Mouse (Mus musculus) brain, embryonic 18.5 days (tissue): ENCODE results near the gene Cdh4.

Experiments used
- DNase-seq: peaks from one replicate; pipeline ENCODE4 v3.0.0-alpha.2; 2012; ENCODE audit warnings: low read depth, low spot score

The Cdh4 gene

DNA sequence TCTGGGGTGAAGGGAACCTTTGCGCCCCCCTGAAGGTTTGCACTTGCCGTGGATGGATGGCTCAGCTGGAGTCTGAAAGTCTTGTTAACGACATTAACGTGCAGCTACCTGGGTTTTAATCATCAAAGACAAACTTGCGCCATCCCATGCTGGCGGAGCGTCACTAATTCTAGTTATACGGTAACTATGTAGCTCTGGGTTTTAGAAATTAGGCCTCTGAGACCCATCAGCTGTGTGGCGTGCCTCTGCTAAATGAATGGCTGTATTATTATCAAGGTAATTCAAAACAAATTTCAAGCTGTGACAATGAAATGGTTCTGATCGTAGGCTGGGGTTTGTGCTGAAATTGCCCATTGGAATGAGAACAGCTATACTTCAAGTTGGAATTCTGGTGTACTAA lies 228.5 kb downstream of the Cdh4 start:
- DNase-seq, result no peak

DNA sequence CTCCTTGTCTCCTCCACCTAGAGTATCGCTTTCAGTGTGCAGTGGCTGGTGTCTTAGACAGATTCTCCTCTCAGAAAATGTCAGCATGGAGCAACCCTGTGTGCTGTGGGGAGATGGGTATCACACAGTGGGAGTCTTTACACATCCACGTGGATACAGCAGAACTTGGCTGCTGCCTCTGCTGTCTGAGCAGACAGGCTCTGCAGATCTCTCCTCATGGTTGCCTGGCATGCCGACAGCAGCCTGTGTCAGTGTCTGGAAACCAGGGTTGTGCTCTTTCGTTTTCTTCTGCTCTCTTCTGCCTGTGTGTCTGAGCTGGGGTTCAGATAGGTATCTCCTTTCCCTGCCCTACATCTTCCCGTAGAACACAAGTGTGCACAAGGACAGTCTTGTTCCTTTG lies 237.6 kb downstream of the Cdh4 start:
- DNase-seq, result no peak

DNA sequence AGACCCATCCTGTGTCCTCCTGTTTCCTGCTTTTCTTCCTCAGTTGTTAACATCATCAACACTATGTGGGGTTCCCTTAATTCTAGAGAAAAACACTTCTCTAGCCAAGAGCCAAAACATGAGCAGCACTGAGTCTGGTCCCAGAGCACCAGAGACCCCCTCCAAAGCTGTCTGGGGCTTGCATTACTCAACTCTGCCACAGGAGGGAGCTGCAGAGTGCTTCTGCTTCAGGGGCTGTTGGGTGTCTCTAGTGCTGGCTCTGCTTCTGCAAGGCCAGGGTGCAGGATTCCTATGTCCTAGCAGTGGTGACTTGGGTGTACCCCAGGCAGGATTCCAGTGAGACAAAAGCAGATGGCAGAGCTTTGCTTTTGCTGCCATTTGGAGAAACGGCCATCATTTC lies 239.2 kb downstream of the Cdh4 start:
- no peak for DNase-seq

DNA sequence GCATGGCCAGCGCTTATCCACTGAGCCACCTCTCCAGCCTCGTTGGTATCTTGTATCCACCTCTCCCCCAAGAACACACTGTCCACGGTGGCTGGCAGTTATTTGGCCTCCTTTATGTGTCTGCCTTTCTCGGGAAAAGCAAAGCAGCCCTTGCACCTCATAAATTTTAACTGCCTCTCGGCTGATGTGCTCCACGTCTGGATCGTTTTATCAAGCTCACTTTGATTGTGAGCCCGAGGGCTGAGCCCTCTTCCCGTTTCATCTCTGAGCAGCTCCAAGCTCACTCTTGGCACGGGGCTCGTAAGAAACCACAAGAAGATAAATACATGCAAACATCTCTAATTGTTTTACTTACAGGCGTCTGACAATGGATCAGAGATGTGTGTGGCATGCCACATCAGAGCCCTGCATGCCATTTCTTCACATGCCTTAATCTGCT lies 245.0 kb downstream of the Cdh4 start:
- no peak for DNase-seq

DNA sequence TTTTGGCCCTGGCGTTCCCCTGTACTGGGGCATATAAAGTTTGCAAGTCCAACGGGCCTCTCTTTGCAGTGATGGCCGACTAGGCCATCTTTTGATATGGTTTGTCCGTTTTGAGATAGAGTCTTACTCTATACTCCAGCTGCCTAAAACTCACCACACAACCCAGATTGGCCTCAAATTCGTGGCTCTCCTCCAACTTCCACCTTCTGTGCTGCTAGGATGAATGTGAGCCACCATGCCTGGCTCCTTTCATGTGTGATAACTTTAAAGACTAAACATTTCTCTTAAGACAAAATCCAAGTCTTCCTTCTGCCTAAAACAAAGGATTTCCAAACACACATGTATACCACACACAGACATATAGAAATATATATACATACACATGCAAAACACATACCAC lies 246.7 kb downstream of the Cdh4 start:
- DNase-seq, result peak; percentile 32

DNA sequence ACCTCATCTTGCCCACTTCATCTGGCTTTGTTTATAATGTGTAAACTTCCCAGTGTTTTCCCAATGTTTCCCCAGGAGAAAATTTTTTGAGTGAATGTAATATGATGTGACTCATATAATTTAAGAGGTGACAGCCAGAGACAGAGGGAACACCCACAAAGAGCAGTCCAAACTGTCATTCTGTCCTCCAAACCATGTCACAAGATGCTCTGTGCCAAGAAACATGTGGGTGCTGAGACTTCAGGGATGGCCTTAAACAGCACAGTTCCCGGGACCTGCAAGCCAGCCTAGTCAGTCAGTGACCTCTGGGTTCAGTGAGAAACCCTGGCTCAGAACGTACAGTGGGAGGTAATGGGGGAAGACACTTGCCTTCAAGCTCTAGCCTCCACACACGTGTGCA lies 247.5 kb downstream of the Cdh4 start:
- no peak for DNase-seq

DNA sequence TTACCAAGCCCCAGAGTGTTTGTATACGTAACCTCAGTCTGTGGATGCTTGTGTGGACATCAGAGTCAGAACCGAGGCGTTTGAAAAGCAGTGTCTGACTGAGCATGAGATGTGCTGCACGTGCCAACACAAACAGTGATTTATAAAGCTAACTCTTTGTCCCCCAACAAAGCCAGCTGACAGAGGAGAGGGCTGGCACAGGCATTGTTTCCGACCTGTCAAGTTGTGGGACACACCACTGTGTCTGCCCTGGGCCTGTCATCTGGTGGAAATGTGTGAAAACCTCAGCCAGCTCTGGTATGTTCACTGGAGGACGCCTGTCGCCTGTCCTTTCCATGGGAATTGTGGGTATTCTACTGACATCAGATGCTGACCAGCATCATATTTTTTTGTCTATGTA lies 248.3 kb downstream of the Cdh4 start:
- DNase-seq, result no peak

DNA sequence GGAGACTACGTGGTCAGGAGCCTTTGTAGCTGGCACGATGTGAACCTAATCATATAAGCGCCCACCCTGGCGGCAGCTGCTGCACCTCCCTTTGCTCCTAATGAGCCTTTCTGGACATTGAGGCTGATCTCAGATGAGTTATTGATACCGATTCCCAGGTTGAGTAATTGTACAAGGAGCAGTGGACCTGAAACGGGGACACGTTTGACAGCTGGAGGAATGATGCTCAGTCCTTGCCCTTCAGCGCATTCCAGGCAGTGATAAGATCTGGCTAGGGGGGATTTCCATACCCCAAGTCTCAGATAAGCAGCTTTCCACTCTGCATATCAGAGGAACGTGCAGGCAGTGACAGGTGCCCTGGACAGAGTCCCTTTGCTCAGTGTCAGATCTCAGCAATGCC lies 252.7 kb downstream of the Cdh4 start:
- no peak for DNase-seq

DNA sequence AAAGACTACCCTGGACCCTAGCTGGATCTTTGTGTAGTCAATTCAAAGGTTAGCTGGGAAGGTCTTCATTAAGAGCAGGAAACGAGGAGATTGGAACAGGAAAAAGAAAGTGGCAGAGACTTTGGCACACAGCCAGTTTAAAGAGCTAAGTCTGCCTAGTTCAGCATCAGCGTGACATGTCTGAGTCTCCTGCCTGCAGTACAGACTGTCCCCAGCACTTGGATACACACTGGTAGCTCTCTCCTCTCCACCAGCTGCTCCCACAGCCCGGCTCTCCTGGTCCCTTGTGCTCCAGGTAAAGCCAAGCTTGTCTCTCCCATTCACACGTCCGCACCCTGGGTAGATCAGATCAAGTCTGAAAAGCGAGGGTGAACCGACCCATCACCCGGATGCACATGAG lies 255.4 kb downstream of the Cdh4 start:
- DNase-seq, result no peak

DNA sequence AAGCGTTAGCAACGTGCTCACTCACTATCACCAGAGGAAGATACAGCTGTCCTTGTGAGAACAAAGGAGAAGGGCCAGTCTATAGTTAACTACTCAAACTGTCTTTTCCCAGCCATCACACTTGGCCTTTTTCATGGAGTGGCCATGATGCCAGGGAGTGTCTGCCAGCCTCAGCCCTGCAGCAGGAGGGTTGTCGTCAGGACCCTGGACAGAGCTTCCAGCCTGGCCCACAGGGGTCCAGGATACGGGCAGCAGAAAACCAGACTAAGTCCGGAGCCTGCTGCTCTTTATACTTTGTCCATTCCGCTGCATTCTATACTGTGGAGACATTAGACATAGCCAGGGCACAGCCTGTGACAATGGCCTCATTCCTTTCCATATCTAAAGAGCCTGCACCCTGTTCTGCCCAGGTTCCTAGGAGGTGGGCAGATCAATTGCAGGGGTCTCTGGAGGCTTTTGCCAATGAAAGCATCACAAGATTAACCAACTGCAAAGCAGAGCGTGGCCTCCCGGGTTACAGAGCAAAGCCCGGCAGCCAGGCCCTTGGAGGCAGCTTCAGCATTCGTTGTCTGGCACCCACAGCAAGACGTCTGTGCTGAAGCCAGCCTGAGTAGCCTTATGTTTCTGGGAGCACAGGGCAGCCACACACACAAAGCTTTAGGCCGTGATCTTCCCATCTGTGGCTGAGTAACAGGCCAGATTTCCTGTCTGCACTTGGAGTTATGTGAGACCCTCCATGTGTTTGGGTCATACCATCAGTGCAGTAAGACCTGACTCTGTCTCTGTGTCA lies 256.2 kb downstream of the Cdh4 start:
- no peak for DNase-seq

DNA sequence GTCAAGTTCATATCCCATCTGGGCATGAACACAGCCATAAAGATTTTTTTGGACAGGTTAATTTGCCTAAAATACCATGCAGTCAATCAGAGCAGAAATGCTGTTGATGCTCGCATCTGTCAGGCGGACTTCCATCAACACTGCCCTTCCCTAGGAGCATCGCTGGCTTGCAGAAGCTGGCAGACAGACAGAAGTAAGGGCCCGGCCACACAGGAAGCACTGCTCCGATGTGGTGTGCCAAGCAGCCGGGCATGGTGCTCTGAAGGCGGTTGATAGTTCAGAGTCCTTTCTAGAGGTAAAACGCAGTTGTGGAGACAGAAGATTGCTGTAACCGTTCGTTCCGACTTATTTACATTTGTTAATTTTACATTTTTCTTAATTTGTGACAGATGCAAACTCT lies 262.8 kb downstream of the Cdh4 start:
- no peak for DNase-seq

DNA sequence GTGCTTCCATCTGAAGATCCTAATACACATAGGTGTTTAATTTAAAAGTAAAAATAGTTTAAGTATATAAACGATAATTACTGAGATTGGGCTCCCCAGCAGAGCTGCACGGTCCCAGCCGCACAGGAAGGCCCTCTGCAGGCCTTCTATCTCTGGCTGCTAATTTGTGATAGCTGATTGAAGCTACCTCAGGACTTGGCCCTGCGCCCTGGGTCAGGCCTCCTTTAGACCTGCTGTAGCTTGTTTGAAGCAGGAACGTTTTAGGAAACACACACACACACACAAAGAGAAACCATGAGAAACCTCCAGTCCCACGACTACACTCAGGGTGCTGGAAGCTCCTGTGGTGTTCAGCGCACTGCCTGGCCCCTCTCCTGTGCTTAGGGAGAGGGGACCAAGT lies 263.2 kb downstream of the Cdh4 start:
- DNase-seq, result no peak

DNA sequence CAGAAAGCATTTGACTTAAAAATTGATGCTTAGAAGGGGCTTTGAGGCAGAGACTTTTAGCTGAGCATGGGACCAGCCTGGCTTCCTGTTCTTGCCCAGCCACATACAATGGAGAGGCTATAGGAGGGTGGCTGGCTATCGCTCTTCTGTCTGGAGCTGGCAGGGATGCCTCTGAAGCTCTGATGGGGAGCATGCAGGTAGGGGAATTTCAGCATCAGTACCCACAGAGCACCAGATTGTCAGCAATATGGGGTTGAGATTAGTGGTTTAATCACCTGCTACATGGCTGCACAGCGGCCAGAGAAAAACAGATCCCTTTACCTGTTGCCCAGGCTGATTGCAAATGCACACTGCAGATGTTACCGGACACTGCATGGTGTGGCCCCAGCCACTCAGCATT lies 264.4 kb downstream of the Cdh4 start:
- no peak for DNase-seq

DNA sequence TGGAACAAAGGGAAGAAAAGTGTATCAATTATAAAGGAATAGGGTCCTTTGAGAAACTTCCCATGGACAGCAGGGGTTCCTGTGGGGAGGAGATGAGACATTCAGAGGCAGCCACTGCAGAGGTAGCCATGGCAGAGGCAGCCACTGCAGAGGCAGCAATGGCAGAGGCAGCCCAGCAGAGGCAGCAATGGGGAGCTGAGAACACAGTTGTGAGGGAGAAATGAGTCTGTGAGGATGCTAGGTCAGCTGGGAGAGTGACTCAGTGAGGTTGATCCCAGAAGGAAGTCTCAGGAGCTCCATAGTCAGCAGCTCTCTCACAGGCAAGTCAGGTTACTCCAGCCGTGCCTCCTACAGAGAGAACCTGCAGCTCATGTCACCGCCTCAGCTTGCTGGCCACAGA lies 266.9 kb downstream of the Cdh4 start:
- no peak for DNase-seq

DNA sequence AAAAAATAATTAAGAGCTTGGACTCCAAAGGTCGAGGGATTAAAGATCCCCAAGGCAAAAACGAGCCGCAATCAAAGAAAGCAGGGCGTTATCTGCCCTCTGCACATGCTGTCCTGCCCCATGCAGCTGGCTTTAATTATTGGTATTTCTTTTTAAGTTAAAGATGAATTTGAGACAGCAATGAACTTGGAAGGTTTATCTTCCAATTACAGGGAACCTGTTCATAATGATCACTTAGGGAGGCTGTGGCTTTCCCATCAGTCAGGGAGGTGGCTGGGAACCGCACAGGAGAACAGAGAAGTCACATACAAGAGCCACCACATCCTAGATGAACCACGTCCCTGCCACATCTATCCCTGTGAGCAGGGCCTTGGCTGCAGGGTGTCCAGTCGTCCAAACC lies 270.5 kb downstream of the Cdh4 start:
- DNase-seq, result no peak

DNA sequence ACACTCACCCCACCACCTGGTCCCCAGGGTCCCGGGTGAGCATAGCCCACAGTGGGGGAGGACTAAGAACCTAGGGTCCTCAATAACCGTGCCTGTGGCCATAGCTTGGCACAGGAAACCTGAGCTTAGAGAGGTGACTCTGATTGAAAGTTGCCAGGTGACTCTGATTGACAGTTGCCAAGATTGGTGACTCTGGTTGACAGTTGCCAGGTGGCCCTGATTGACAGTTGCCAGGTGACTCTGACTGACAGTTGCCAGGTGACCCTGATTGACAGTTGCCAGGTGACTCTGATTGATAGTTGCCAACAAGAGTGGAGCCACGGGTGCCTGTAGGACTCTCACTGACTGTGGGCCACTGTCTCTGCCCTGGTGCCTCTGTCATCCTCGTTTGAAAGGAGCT lies 271.1 kb downstream of the Cdh4 start:
- no peak for DNase-seq

DNA sequence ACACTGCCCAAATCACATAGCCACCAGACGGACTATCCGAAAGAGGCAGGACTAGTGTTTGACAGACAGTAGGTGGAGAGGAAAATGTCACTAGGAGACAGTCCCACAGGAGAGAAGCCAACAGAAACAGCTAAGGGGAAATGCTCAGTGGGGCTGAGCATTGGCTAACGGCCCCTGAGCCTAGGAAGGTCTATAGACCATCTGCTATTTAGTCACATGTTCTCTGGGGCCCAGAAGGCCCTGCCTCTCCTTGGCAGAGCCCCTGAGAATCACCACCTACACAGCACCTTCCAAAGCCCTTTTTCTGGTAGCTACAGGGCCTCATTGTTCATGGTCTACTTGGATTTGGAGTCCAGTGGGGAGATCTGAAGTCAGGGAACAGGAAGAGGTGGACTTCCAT lies 271.9 kb downstream of the Cdh4 start:
- DNase-seq, result no peak

DNA sequence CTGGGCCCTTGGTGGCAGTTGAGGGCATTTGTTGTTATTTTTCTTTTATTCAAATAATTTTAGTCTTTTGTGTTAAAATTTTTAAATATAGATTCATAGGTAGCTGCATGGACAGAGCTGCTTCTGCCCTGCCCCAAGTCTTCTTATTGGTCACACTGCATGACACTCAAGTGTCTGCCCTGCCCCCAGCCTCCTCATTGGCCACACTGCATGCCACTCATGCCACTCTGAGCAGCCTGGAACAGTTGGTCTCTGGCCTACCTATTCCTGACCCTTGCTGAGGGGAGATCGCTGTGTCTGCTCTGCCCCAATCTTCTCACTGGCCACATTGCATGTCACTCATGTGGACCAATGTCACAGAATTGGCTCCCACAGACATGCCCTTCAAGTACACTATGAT lies 273.1 kb downstream of the Cdh4 start:
- no peak for DNase-seq

DNA sequence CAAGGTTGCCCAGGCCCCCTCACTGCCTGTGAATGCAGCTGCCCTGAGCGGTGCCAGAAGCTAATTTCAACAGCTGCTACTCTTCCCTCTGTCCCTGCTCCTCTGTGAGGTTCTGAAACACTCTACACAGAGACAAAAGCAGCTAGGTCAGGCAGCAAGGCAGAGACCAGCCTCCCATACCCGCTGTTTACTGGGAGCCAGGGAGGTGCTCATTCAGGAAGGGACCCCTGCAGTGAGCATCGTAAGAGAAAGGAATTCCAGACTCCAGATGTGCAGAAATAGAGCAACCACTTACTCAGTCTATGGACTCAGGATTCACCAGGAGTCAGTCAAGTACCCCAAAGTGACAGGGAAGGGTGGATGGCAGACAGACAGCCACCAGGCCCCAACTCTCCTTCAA lies 278.1 kb downstream of the Cdh4 start:
- DNase-seq, result no peak

DNA sequence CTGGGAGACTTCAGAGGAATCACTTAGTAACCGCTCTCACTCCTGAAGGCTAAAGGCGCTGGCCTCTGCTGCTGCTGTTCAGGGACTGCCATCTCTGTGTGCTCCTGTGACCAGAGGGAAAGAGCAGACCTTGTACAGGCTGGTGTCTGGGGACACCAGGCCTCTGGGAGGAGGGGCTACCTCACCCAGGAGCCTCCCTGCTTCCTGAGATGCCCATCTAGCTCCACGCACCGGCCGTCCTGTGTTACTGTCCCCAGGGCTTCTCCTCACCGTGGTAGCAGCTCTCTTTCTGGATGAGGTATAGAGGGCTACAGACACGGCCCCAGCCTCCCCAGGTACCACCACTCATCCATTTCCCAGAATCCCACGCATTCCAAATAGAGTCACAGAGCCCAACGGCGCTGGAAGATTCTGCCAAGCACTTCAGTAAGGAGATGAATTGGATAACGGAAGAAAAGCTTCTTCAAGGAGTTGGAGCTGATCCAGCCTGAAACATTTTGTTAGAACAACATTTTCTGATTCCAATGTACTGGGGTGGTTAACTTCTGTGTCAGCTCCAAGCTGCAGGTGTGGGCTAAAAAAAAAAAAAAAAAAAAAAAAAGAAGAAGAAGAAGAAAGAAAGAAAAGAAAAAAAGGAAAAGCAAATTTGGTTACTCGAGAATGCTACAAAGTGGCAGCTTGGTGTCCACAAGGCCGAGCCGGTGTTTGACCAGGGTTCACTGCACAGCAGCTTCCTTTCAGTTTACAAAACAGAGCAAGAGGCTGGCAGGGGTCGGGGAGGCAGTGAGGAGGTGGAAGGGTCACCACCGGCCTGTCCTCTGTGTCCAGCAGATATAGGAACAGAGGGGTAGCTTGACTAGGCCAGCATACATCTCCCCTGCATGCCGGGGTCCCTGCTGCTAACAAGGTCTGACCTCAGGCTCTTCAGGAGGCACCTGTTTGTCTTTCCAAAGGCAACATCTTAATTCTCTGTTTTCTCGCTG lies 279.6 kb downstream of the Cdh4 start:
- no peak for DNase-seq

DNA sequence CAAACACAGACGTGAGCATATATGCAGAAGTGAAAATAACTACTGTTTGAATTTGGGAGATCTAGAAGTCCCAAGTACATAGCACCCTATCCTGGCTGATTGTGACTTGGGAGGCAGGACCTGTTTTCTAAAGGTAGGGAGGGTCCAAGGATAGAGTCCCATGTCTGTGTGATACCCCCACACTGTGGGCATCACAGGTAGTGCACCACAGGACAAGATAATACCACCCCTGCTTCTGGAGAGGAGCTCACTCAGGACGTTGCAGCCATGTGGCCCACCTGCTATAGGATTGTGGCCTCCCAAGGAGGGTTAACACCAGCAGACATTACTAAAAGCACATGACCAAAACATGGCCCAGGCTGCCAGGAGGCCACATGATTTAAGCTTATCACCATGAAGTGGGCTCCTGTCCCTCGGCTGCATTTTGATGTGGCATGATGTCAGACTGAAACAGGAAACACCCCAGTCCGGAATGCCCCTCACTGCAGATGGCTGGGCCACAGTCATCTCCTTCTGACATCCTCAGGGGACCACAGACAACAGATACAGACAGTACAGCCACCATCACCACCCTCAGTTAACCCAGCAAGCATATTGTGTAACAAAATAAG lies 280.6 kb downstream of the Cdh4 start:
- no peak for DNase-seq

DNA sequence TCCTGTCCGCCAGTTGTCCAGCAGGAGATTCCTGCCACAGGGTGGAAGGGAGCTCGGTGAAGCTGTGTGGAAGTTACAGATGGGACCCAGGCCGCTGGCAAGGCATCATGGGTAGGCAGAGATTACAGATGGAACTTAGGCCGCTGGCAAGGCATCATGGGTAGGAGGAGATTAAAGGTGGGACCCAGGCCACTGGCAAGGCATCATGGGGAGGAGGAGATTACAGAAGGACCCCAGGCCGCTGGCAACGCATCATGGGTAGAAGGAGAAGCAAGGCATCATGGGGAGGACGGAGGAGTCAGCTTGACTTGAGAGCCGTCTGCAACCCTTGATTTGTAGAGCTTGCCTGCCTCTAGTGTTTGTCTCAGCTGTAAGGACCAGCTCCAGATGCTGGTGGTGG lies 281.2 kb downstream of the Cdh4 start:
- DNase-seq, result no peak
